Mouse (Mus musculus): Measurements from ENCODE around the gene Pld4. TPM values are rescaled to one million over a fixed set of nuclear protein-coding genes. Genes with fewer than 3 reads are reported as not detected.

Gene Pld4
- polyA plus RNA-seq, 1 experiment from 2014 or later, result 7.8 TPM

DNA sequence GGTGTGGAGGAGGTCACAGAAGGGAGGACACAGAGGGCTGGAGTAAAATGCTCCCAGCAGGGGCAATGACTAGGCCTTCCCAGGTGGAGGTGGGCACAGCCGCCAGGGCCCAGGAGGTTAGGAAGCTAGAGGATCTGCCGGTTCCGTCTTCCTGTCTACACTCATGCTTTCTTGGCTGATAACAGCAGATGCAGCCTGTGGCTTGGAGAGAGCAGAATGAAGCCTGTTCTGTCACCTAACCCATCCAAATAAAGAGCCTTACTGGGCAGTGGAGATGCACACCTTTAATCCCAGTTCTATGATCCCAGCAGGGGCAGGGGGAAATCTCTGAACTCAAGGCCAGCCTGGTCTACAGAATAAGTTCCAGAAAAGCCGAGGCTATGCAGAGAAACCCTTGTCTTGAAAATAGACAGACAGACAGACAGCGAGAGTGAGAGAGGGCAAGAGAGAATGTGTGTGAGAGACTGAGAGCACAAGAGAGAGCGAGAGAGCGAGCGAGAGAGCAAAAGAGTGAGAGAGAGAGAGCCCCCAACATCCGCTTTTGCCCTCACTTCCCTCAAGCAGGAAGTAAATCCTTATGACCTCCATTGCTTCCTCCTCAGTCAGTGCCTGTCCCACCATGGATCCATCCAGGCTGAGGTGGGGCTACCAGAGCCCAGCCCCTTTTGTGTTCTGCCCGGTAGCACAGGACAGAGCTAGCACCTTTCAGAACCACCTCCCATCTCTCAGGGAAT is 38.9 kb downstream of the Pld4 start:
- H3K27me3 ChIP-seq (ENCODE audit: control insufficient read depth, insufficient read depth, low read length), result peaks cover 19% of the 10 kb centered on the region
- no peak overlapping the region for H3K27ac ChIP-seq (ENCODE audit: low read depth, low read length)
- no peak overlapping the region for H3K4me2 ChIP-seq (replicated peaks; ENCODE audit: low read depth, low read length)
- ATAC-seq (ENCODE audit: low FRiP score, low TSS enrichment), result no peak
- no peaks in the 10 kb centered on the region for H3K9me3 ChIP-seq (ENCODE audit: control insufficient read depth, low read length)
- 78% methylated on average over 10 of the region's 10 CpGs for WGBS
- peaks cover 13% of the 10 kb centered on the region; the same call in 1 of the 2 replicates for H3K4me1 ChIP-seq (ENCODE audit: control insufficient read depth, insufficient read depth, low read length)
- H3K36me3 ChIP-seq (ENCODE audit: control insufficient read depth, insufficient read depth, low read length), result no peaks in the 10 kb centered on the region
- no peak overlapping the region for H3K4me3 ChIP-seq (ENCODE audit: low read length)
- no peak overlapping the region for H3K9ac ChIP-seq (ENCODE audit: low read depth, low read length)

DNA sequence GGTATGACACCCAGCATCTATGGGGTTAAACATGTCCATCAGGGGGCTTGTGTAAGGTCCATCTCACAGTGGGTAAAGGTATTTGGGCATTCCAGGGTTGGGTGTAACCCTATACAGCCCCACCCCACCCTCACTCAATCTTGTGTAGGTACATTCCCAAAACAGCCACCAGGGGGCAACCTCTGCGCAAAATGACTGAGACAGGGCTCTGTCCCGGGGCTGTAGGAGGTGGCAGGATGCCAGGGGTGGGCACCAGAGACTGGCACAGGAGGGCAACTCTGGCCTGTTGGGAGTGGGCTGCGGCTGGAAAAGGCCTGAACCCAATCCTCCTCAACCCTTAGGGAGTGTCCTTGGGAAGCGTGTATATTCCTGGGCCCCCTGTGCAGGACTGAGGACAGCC is 40.0 kb downstream of the Pld4 start:
- H3K4me3 ChIP-seq (ENCODE audit: low read length), result no peak overlapping the region
- H3K27ac ChIP-seq (ENCODE audit: low read depth, low read length), result no peak overlapping the region
- 0 out of 2 replicates have a peak, but pooled peaks cover 9% of the 10 kb centered on the region for H3K4me1 ChIP-seq (ENCODE audit: control insufficient read depth, insufficient read depth, low read length)
- H3K36me3 ChIP-seq (ENCODE audit: control insufficient read depth, insufficient read depth, low read length), result no peaks in the 10 kb centered on the region
- WGBS, result 19% methylated on average over 4 of the region's 4 CpGs
- ATAC-seq (ENCODE audit: low FRiP score, low TSS enrichment), result peak; percentile 67
- H3K27me3 ChIP-seq (ENCODE audit: control insufficient read depth, insufficient read depth, low read length), result peaks cover 19% of the 10 kb centered on the region
- H3K9ac ChIP-seq (ENCODE audit: low read depth, low read length), result no peak overlapping the region
- no peak overlapping the region for H3K4me2 ChIP-seq (replicated peaks; ENCODE audit: low read depth, low read length)
- H3K9me3 ChIP-seq (ENCODE audit: control insufficient read depth, low read length), result no peaks in the 10 kb centered on the region

DNA sequence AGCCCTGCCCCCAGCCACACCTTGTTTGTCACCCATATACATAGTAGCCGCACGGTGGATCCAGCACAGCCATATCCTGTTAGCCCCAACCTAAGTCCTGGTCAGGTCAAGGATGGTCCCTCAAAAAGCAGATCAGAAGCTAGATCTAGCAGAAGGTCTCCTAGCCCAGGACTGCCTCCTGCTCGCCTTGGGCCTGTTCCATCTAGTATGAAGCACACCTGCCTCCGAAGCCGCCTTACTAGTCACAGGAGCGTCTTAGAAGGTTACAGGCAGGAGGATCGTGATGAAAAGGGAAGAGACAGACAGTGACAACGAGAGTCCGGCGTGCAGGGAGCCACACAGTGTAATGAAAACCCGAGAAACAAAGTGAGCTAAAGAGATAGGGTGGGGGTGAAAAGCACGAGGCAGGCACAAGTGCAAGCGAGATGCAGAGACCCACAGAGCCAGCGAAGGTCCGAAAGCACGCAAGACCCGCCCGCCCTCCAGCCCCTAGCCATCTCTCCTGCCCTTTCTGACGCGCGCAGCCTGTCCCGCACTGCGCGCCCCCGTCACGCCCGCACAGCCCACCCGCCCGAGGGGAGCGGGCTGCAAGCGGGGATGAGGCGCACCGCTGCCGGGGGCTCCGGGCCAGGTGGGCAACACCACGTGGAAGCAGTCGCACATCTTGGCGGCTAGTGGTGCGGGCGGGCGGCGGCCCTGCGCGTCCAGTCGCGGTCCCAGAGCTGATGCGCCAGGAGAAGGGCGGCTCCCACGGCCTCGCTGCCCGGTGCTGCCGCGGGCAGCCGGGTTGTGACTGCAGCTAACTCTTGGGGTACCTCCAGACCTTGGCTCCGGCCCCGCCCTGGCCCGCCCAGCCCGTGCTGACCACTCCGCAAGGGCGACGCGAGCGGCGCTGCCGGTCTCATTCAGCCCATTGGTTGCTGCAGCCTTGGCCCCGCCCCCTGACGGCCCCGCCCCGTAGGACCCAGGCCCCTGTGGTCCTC is 41.7 kb downstream of the Pld4 start, which contains the start of gene Ahnak2:
Gene Ahnak2 (minus strand): TSS at position 794 of the 983 bp plus-strand sequence.
- Histone ChIP-seq H3K9ac (ENCODE audit: low read depth, low read length) (peak within 1 kb of the TSS; percentile 63), H3K9me3 (ENCODE audit: control insufficient read depth, low read length) (no peaks in the 10 kb centered on the region), H3K4me3 (ENCODE audit: low read length) (peak within 1 kb of the TSS; percentile 52), H3K27ac (ENCODE audit: low read depth, low read length) (no peak within 1 kb of the TSS), H3K4me2 (replicated peaks; ENCODE audit: low read depth, low read length) (peak within 1 kb of the TSS; percentile 100), H3K4me1 (ENCODE audit: control insufficient read depth, insufficient read depth, low read length) (0 out of 2 replicates have a peak, but pooled peaks cover 9% of the 10 kb centered on the region), H3K27me3 (ENCODE audit: control insufficient read depth, insufficient read depth, low read length) (peaks cover 19% of the 10 kb centered on the region), H3K36me3 (ENCODE audit: control insufficient read depth, insufficient read depth, low read length) (no peaks in the 10 kb centered on the region)
- WGBS, result 4% methylated on average over 60 of the region's 69 CpGs
- ATAC-seq (ENCODE audit: low FRiP score, low TSS enrichment), result peak; percentile 80

DNA sequence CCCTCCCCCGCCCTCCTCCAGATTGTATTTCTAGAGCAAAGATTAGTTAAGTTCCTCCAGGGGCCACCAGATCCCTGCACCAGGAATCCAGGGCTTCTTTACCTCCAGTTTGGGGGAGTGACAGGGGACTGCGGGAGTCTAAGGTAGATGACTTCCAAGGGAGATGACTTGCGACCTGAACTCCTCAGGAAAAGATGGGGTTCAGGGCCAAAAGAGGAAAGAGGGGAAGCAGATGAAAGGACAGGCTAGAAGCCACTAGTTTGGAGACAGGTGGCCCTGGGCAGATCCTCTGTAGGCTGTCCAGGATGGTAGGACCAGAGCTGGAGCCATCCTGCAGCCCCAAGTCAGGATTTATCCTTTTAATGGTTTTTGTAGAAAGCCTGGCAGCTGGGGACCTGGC is 42.5 kb downstream of the Pld4 start:
- Histone ChIP-seq H3K27ac (ENCODE audit: low read depth, low read length) (no peak overlapping the region), H3K4me1 (ENCODE audit: control insufficient read depth, insufficient read depth, low read length) (0 out of 2 replicates have a peak, but pooled peaks cover 9% of the 10 kb centered on the region), H3K4me2 (replicated peaks; ENCODE audit: low read depth, low read length) (peak overlapping the region; percentile 100), H3K36me3 (ENCODE audit: control insufficient read depth, insufficient read depth, low read length) (no peaks in the 10 kb centered on the region), H3K9me3 (ENCODE audit: control insufficient read depth, low read length) (no peaks in the 10 kb centered on the region), H3K27me3 (ENCODE audit: control insufficient read depth, insufficient read depth, low read length) (peaks cover 19% of the 10 kb centered on the region), H3K9ac (ENCODE audit: low read depth, low read length) (no peak overlapping the region), H3K4me3 (ENCODE audit: low read length) (no peak overlapping the region)
- ATAC-seq (ENCODE audit: low FRiP score, low TSS enrichment), result no peak
- 4% methylated on average over 3 of the region's 3 CpGs for WGBS

DNA sequence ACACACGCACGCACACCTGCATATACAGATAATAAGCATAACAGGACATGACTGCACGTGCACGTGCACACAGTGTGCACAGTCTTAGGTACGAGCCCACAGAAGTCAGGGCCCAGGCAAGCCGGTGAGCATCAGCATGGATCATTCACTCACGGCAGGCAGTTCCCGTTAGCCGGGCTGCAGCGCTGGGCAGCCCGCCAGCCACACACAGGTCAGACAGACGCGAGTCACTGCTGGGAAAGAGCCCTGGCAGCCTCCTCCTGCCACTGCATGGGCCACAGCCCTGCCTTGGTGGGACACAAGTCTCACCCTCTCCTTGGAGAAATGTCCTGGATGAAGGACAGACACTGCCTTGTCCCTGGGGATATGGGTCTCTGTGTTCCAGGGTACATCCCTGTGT is 43.6 kb downstream of the Pld4 start:
- no peak overlapping the region for H3K9ac ChIP-seq (ENCODE audit: low read depth, low read length)
- no peak for ATAC-seq (ENCODE audit: low FRiP score, low TSS enrichment)
- 46% methylated on average over 13 of the region's 13 CpGs for WGBS
- H3K4me3 ChIP-seq (ENCODE audit: low read length), result no peak overlapping the region
- H3K27me3 ChIP-seq (ENCODE audit: control insufficient read depth, insufficient read depth, low read length), result peaks cover 19% of the 10 kb centered on the region
- no peak overlapping the region for H3K4me2 ChIP-seq (replicated peaks; ENCODE audit: low read depth, low read length)
- H3K36me3 ChIP-seq (ENCODE audit: control insufficient read depth, insufficient read depth, low read length), result no peaks in the 10 kb centered on the region
- H3K4me1 ChIP-seq (ENCODE audit: control insufficient read depth, insufficient read depth, low read length), result 0 out of 2 replicates have a peak, but pooled peaks cover 13% of the 10 kb centered on the region
- no peaks in the 10 kb centered on the region for H3K9me3 ChIP-seq (ENCODE audit: control insufficient read depth, low read length)
- no peak overlapping the region for H3K27ac ChIP-seq (ENCODE audit: low read depth, low read length)

DNA sequence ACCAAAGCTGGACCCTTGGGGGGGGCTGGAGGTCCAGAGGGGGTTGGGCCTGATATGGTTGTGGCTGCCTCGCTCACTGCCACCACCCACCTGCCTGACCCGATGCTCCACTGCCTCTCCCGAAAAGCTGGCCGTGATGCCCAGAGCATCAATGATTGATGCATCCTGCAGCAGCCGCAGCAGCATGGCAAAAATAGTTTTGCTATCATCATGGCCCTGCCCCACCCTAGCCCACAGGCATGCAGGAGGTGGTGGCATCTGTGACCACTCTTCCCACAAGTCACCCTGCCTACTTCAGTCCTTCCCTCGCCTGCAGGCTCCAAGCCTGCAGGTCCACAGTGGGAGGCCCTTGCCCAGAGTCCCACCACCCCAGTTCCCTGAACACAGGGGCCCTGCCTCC is 45.6 kb downstream of the Pld4 start:
- Histone ChIP-seq H3K36me3 (ENCODE audit: control insufficient read depth, insufficient read depth, low read length) (no peaks in the 10 kb centered on the region), H3K27me3 (ENCODE audit: control insufficient read depth, insufficient read depth, low read length) (peaks cover 14% of the 10 kb centered on the region), H3K27ac (ENCODE audit: low read depth, low read length) (no peak overlapping the region), H3K4me1 (ENCODE audit: control insufficient read depth, insufficient read depth, low read length) (peaks cover 23% of the 10 kb centered on the region), H3K9ac (ENCODE audit: low read depth, low read length) (no peak overlapping the region), H3K4me3 (ENCODE audit: low read length) (no peak overlapping the region), H3K4me2 (replicated peaks; ENCODE audit: low read depth, low read length) (no peak overlapping the region), H3K9me3 (ENCODE audit: control insufficient read depth, low read length) (no peaks in the 10 kb centered on the region)
- no peak for ATAC-seq (ENCODE audit: low FRiP score, low TSS enrichment)
- 70% methylated on average over 6 of the region's 6 CpGs for WGBS

DNA sequence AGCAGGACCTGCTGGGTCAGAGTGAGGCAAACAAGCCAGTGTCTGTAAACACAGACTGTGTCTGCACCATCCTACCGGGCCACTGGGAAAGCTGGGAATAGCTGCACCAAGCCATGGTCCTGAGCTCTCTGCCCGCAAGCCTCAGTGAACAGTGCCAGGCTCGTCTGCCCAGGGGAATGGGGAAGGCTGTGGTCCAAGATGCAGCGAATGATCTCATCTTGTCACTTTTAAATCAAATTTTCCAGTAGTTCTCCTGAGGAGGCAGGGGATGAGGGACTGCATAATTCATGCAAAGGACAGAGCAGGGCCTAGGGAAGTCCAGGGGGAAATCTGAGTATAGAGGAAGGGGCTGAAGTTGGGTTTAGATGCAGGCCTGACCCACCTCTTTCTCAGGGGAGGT is 47.3 kb downstream of the Pld4 start:
- Histone ChIP-seq H3K36me3 (ENCODE audit: control insufficient read depth, insufficient read depth, low read length) (no peaks in the 10 kb centered on the region), H3K9me3 (ENCODE audit: control insufficient read depth, low read length) (no peaks in the 10 kb centered on the region), H3K27ac (ENCODE audit: low read depth, low read length) (no peak overlapping the region), H3K4me1 (ENCODE audit: control insufficient read depth, insufficient read depth, low read length) (peaks cover 15% of the 10 kb centered on the region), H3K9ac (ENCODE audit: low read depth, low read length) (no peak overlapping the region), H3K27me3 (ENCODE audit: control insufficient read depth, insufficient read depth, low read length) (0 out of 2 replicates have a peak, but pooled peaks cover 4% of the 10 kb centered on the region), H3K4me3 (ENCODE audit: low read length) (no peak overlapping the region), H3K4me2 (replicated peaks; ENCODE audit: low read depth, low read length) (no peak overlapping the region)
- ATAC-seq (ENCODE audit: low FRiP score, low TSS enrichment), result no peak
- 83% methylated on average over 4 of the region's 4 CpGs for WGBS

DNA sequence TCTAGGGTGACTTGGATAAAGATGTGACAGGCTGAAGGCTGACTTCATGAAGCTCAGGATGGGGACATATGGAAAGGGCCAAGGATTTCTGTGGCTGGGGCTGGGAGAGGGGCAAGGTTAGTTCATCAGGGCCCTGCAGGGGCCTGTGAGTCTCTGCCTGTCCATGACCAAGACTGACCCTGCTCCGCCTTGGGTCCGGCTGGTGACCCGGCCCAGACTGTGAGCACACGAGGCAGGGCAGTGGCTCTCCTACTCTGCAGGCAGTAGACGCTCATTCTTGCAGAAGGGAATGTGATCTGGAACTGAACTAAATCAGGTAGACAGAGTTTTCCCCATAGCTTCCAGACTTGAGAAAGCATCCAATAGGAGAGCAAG is 47.7 kb downstream of the Pld4 start:
- ATAC-seq (ENCODE audit: low FRiP score, low TSS enrichment), result peak; percentile 24; the same call in 1 of the 2 replicates
- Histone ChIP-seq H3K27ac (ENCODE audit: low read depth, low read length) (no peak overlapping the region), H3K36me3 (ENCODE audit: control insufficient read depth, insufficient read depth, low read length) (no peaks in the 10 kb centered on the region), H3K9me3 (ENCODE audit: control insufficient read depth, low read length) (no peaks in the 10 kb centered on the region), H3K4me2 (replicated peaks; ENCODE audit: low read depth, low read length) (peak overlapping the region; percentile 96), H3K27me3 (ENCODE audit: control insufficient read depth, insufficient read depth, low read length) (0 out of 2 replicates have a peak, but pooled peaks cover 4% of the 10 kb centered on the region), H3K4me3 (ENCODE audit: low read length) (peak overlapping the region; percentile 69), H3K9ac (ENCODE audit: low read depth, low read length) (peak overlapping the region; percentile 58; the same call in 1 of the 2 replicates), H3K4me1 (ENCODE audit: control insufficient read depth, insufficient read depth, low read length) (peaks cover 15% of the 10 kb centered on the region)
- WGBS, result 65% methylated on average over 5 of the region's 5 CpGs

Data from kidney, embryonic 14.5 days (tissue).